Mouse (Mus musculus) fat pad, adult 2 months (tissue): Measurements from ENCODE around the gene Zfp664.

Experiments used
- DNase-seq: peaks from one replicate; pipeline ENCODE4 v3.0.0-alpha.2; 2011; ENCODE audit warnings: low read depth, low spot score; ENCODE audit errors: extremely low read depth

Zfp664 gene

GRCm38 (mm10) chr5:124868981-124869380, 6.5 kb downstream of the Zfp664 start:
- no peak for DNase-seq

GRCm38 (mm10) chr5:124872033-124872432, 9.5 kb downstream of the Zfp664 start:
- DNase-seq: no peak

GRCm38 (mm10) chr5:124873096-124873495, 10.6 kb downstream of the Zfp664 start:
- no peak for DNase-seq

GRCm38 (mm10) chr5:124873890-124874601, 11.6 kb downstream of the Zfp664 start:
- DNase-seq: no peak

GRCm38 (mm10) chr5:124879251-124879650, 16.8 kb downstream of the Zfp664 start:
- DNase-seq: no peak

GRCm38 (mm10) chr5:124879801-124880200, 17.3 kb downstream of the Zfp664 start:
- DNase-seq: no peak

- DNase-seq: no peak
These were observed 21.4 kb downstream of the Zfp664 start for GRCm38 (mm10) chr5:124883877-124884276.

- no peak for DNase-seq
These were observed 26.2 kb downstream of the Zfp664 start for GRCm38 (mm10) chr5:124888661-124889060.

GRCm38 (mm10) chr5:124891921-124892370, 29.5 kb downstream of the Zfp664 start:
- no peak for DNase-seq

GRCm38 (mm10) chr5:124896135-124896534, 33.6 kb downstream of the Zfp664 start:
- no peak for DNase-seq

GRCm38 (mm10) chr5:124899945-124900631, 37.6 kb downstream of the Zfp664 start:
- no peak for DNase-seq

- no peak for DNase-seq
These were observed 38.4 kb downstream of the Zfp664 start for GRCm38 (mm10) chr5:124900738-124901490.

GRCm38 (mm10) chr5:124901675-124902074, 39.2 kb downstream of the Zfp664 start:
- no peak for DNase-seq

GRCm38 (mm10) chr5:124902195-124902594, 39.7 kb downstream of the Zfp664 start:
- no peak for DNase-seq

GRCm38 (mm10) chr5:124903852-124904251, 41.4 kb downstream of the Zfp664 start:
- no peak for DNase-seq

GRCm38 (mm10) chr5:124906890-124907289, 44.4 kb downstream of the Zfp664 start:
- no peak for DNase-seq

- no peak for DNase-seq
These were observed 46.4 kb downstream of the Zfp664 start for GRCm38 (mm10) chr5:124908860-124909259.

- DNase-seq: no peak
These were observed 49.8 kb downstream of the Zfp664 start for GRCm38 (mm10) chr5:124912276-124912675.

GRCm38 (mm10) chr5:124912946-124913933, 50.7 kb downstream of the Zfp664 start:
- no peak for DNase-seq

GRCm38 (mm10) chr5:124919798-124920197, 57.3 kb downstream of the Zfp664 start:
- DNase-seq: no peak
